Mouse (Mus musculus) frontal cortex, postnatal 10 days (tissue): ENCODE measurements around the gene Tas2r106.

Experiments used
- DNase-seq, 2 experiments: peaks; one replicate each; pipeline ENCODE4 v3.0.0; 2022; ENCODE audit warnings: low spot score in 2 of 2, mixed read lengths in 1 of 2

The Tas2r106 gene

DNA sequence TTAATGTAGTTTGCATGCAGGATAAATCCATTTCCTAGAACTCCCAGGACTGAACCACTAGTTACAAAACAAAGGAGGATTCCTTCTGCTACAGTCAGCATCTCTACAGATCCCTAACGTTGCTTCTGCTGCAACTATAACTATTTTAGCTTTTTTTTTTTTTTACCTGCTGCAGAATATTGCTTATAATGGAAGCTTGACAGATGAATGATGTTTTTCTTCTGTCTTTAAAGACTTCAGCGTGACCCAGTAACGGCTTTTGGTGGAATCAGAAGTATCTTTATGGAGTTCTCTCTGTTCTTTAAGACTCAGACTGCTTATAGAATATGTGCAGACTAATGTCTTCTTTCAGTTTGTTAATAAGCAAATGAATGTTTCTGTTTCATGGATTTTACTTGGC is at the start of gene Tas2r106:
Gene Tas2r106 (minus strand): TSS at position 101 of the 400 bp plus-strand sequence.
- DNase-seq, result no peak

DNA sequence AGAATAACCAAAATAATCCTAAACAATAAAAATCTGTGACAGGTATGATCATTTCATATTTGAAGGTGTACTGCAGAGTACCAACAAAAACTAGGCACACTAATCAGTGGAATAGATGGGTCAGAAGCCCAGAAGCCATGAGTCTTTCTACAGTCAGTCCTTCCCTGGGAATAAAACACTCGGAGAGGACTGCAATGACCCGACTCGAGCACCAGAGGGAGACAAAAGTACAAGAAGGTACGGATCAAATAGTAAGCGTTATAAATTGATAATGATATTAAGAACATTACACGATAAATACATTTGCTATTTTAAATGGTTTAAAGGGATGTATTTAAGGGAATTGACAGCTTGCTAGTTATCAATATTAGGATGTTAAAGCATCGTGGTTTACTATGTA is 34.1 kb upstream of the Tas2r106 start:
- DNase-seq, result no peak

DNA sequence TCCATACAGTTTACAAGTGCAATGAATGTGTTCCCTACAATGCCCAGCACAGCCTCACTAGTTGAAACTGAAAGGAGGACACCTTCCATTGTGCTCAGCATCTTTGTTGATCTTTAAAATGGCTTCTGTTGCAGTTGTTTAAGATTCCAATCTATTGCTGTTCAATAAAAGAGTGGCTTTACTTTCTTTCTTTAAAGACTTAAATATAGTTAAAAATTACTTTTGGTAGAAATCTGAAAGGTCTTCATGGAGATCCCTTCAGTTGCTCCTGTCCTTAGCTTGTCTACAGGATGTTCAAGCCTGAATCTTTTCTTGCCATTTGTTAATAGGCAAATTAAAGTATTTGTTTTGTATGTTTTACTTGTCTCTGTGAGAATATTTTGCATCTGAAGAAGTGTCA is 11.3 kb upstream of the Tas2r106 start, which contains the start of gene Tas2r114:
Gene Tas2r114 (minus strand): TSS at position 101 of the 400 bp plus-strand sequence.
- no peak for DNase-seq

DNA sequence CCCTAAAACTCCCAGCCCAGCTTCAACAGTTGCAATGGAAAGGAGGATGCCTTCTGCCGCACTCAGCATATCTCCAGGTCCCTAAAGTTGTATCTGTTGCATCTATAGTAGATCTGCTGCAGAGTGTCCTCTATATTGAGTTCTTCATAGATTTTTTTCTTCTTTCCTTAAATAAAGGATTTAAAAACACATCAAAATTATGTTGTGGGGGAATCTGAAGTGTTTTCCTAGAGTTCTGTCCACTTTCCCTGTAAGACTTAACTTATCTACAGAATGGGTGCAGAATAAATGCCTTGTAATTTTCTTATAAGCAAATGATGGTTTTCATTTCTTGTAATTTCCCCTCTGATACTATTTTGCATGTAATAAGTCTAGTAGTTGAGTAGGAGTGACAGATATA is 8.7 kb upstream of the Tas2r106 start, which contains the start of gene Tas2r105:
Gene Tas2r105 (minus strand): TSS at position 101 of the 400 bp plus-strand sequence.
- no peak for DNase-seq

DNA sequence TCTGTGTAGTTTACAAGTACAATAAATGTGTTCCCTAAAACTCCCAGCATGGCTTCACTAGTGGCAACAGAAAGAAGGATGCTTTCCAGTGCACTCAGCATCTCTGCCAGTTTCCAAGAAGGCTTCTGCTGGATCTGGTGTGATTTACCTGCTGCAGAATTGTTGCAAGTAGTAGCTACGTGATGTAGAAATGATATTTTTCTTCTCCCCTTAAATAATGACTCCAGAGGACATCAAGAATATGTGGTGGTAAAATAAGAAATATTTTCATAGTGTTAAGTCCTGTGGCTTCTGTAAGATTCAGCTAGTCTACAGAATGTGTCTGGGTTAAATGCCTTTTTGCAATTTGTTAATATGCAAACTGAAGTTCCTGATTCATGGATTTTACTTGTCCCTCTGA is 7.0 kb upstream of the Tas2r106 start, which contains the start of gene Tas2r104:
Gene Tas2r104 (minus strand): TSS at position 101 of the 400 bp plus-strand sequence.
- no peak for DNase-seq

DNA sequence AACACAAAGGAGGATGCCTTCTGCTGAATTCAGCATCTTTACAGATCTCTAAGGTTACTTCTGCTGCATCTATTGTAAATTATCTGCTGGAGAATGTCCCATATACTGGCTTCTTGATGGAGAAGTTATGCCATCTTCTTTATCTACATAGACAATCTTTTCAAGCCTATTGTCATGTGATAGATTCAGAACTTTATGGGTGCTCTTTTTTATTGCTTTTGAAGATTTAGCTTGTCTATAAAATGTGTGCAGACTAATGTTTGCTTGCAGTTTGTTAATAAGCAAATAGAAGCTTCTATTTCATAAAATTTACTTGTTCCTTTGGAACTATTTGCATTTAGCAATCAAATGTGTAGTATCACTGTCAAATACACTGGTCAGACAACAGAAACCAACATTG is 18.6 kb downstream of the Tas2r106 start, which contains the start of gene Tas2r107:
Gene Tas2r107 (minus strand): TSS at position 101 of the 400 bp plus-strand sequence.
- DNase-seq, result no peak

DNA sequence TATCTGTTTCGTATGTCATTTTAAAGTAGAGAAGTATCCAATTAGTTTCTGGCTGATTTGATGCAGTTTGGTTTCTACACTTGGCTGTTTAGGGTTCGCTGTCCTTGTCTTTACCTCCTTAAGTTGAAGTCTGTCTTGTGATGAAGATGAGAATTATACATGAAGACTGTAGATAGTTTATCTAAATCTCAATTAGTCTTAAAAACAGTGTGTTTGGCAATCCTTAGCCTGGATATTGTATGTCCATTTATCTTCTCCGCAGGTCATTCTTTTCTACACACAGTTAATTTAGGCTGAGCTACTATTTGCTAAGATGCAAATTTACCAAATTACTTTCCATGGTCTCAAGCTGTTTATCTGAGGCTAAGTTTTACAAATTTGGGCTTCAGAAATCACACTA is 47.9 kb downstream of the Tas2r106 start, which contains the start of gene Tas2r130:
Gene Tas2r130 (minus strand): TSS at position 101 of the 400 bp plus-strand sequence.
- no peak for DNase-seq
